Mouse (Mus musculus) lung, embryonic 16.5 days (tissue): Measurements from ENCODE around the gene Krtap7-1. TPM values are rescaled to one million over a fixed set of nuclear protein-coding genes. Genes with fewer than 3 reads are reported as not detected.

Experiments used
- ATAC-seq: fragments of 200-750 bp; cut with Nextera tagmentation; 2 replicates; pipeline ENCODE4 v1.8.0; 2017; ENCODE audit warnings: low read depth, mild to moderate bottlenecking, moderate library complexity
- H3K27ac ChIP-seq: fragments of 300-500 bp; sonication (generic); 2 replicates; pipeline ENCODE4 v1.5.1; 2014; ENCODE audit warnings: mild to moderate bottlenecking, control low read depth, low read length
- H3K27me3 ChIP-seq: fragments of 300-500 bp; sonication (generic); 2 replicates; pipeline ENCODE4 v1.6.1; 2014; ENCODE audit warnings: low read depth, low read length, mixed read lengths; ENCODE audit not compliant: control insufficient read depth, insufficient read depth
- H3K36me3 ChIP-seq: fragments of 300-500 bp; sonication (generic); 2 replicates; pipeline ENCODE4 v1.6.1; 2014; ENCODE audit warnings: low read length; ENCODE audit not compliant: control insufficient read depth, insufficient read depth
- H3K4me1 ChIP-seq: fragments of 300-500 bp; sonication (generic); replicated peaks from 2 replicates; pipeline ENCODE4 v1.6.1; 2014; ENCODE audit warnings: low read length, mixed read lengths; ENCODE audit not compliant: control insufficient read depth, insufficient read depth
- H3K4me2 ChIP-seq: fragments of 300-500 bp; sonication (generic); 2 replicates; pipeline ENCODE4 v1.6.1; 2014; ENCODE audit warnings: low read depth, low read length, control low read depth
- H3K4me3 ChIP-seq: fragments of 300-500 bp; sonication (generic); 2 replicates; pipeline ENCODE4 v1.5.1; 2014; ENCODE audit warnings: mild to moderate bottlenecking, low read length, control low read depth
- H3K9ac ChIP-seq: fragments of 300-500 bp; sonication (generic); 2 replicates; pipeline ENCODE4 v1.6.1; 2014; ENCODE audit warnings: low read length, control low read depth
- H3K9me3 ChIP-seq: fragments of 300-500 bp; sonication (generic); 2 replicates; pipeline ENCODE4 v1.6.1; 2016; ENCODE audit warnings: low read length; ENCODE audit not compliant: control insufficient read depth
- WGBS: fragments of 180-500 bp; shearing (Covaris S2); extraction: QIAGEN DNeasy Blood & Tissue Kit; methylation state at CpG from one replicate; pipeline ENCODE4 v1.1.7; 2014; 5-methylcytosine and 5-hydroxymethylcytosine counted together
- polyA plus RNA-seq: library from polyadenylated mRNA; unstranded; fragments of >200 nt; fragmentation: Nextera tagmentation; extraction: Ambion mirVana; gene quantifications from 2 replicates; pipeline ENCODE4 v1.2.1, GENCODE M21; 2015

The Krtap7-1 gene
- polyA plus RNA-seq, 1 experiment from 2014 or later: not detected

GRCm38 (mm10) chr16:89517635-89518034 is 9.5 kb upstream of the Krtap7-1 start:
- H3K4me3 ChIP-seq: no peak overlapping the region
- no peaks in the 10 kb centered on the region for H3K4me1 ChIP-seq
- WGBS: 51% methylated on average over 9 of the region's 9 CpGs
- ATAC-seq: no peak
- no peaks in the 10 kb centered on the region for H3K27me3 ChIP-seq
- H3K36me3 ChIP-seq: no peaks in the 10 kb centered on the region
- no peak overlapping the region for H3K9ac ChIP-seq
- no peak overlapping the region for H3K4me2 ChIP-seq
- no peaks in the 10 kb centered on the region for H3K9me3 ChIP-seq
- H3K27ac ChIP-seq: no peak overlapping the region

GRCm38 (mm10) chr16:89513431-89513830 is 5.3 kb upstream of the Krtap7-1 start:
- Histone ChIP-seq H3K4me3 (no peak overlapping the region), H3K27me3 (no peaks in the 10 kb centered on the region), H3K36me3 (no peaks in the 10 kb centered on the region), H3K4me1 (no peaks in the 10 kb centered on the region), H3K9me3 (no peaks in the 10 kb centered on the region), H3K4me2 (no peak overlapping the region), H3K27ac (no peak overlapping the region), H3K9ac (no peak overlapping the region)
- ATAC-seq: no peak
- 49% methylated on average over 7 of the region's 7 CpGs for WGBS

- Histone ChIP-seq H3K4me1 (no peaks in the 10 kb centered on the region), H3K9ac (no peak overlapping the region), H3K27me3 (no peaks in the 10 kb centered on the region), H3K4me2 (no peak overlapping the region), H3K36me3 (no peaks in the 10 kb centered on the region), H3K27ac (no peak overlapping the region), H3K4me3 (no peak overlapping the region), H3K9me3 (no peaks in the 10 kb centered on the region)
- WGBS: 67% methylated on average over 2 of the region's 2 CpGs
- no peak for ATAC-seq
Observed at GRCm38 (mm10) chr16:89503571-89503970, 4.6 kb downstream of the Krtap7-1 start.

- WGBS: 71% methylated on average over 5 of the region's 5 CpGs
- no peak overlapping the region for H3K4me3 ChIP-seq
- H3K4me1 ChIP-seq: no peaks in the 10 kb centered on the region
- H3K9me3 ChIP-seq: no peaks in the 10 kb centered on the region
- no peak overlapping the region for H3K27ac ChIP-seq
- H3K9ac ChIP-seq: no peak overlapping the region
- H3K36me3 ChIP-seq: no peaks in the 10 kb centered on the region
- H3K4me2 ChIP-seq: no peak overlapping the region
- no peaks in the 10 kb centered on the region for H3K27me3 ChIP-seq
- no peak for ATAC-seq
Observed at GRCm38 (mm10) chr16:89501870-89502269, 6.3 kb downstream of the Krtap7-1 start.

GRCm38 (mm10) chr16:89497002-89497401 is 11.1 kb downstream of the Krtap7-1 start:
- no peak overlapping the region for H3K27ac ChIP-seq
- H3K36me3 ChIP-seq: no peaks in the 10 kb centered on the region
- H3K4me3 ChIP-seq: no peak overlapping the region
- H3K27me3 ChIP-seq: no peaks in the 10 kb centered on the region
- H3K9me3 ChIP-seq: no peaks in the 10 kb centered on the region
- H3K4me1 ChIP-seq: no peaks in the 10 kb centered on the region
- H3K4me2 ChIP-seq: no peak overlapping the region
- ATAC-seq: no peak
- H3K9ac ChIP-seq: no peak overlapping the region
- 87% methylated on average over 5 of the region's 5 CpGs for WGBS

GRCm38 (mm10) chr16:89495394-89496153 is 12.5 kb downstream of the Krtap7-1 start:
- H3K27ac ChIP-seq: no peak overlapping the region
- H3K36me3 ChIP-seq: no peaks in the 10 kb centered on the region
- no peak overlapping the region for H3K9ac ChIP-seq
- H3K4me1 ChIP-seq: no peaks in the 10 kb centered on the region
- WGBS: 78% methylated on average over 7 of the region's 7 CpGs
- no peak overlapping the region for H3K4me3 ChIP-seq
- H3K4me2 ChIP-seq: no peak overlapping the region
- no peaks in the 10 kb centered on the region for H3K9me3 ChIP-seq
- H3K27me3 ChIP-seq: no peaks in the 10 kb centered on the region
- ATAC-seq: no peak

GRCm38 (mm10) chr16:89487852-89488251 is 20.3 kb downstream of the Krtap7-1 start, which contains the start of gene Krtap8-1:
TSS of gene Krtap8-1 (minus strand) at chr16:89487952.
- H3K9ac ChIP-seq: no peak within 1 kb of the TSS
- H3K36me3 ChIP-seq: no peaks in the 10 kb centered on the region
- H3K4me2 ChIP-seq: no peak within 1 kb of the TSS
- no peaks in the 10 kb centered on the region for H3K27me3 ChIP-seq
- no peaks in the 10 kb centered on the region for H3K4me1 ChIP-seq
- no peaks in the 10 kb centered on the region for H3K9me3 ChIP-seq
- 87% methylated on average over 7 of the region's 7 CpGs for WGBS
- no peak for ATAC-seq
- no peak within 1 kb of the TSS for H3K27ac ChIP-seq
- no peak within 1 kb of the TSS for H3K4me3 ChIP-seq

GRCm38 (mm10) chr16:89477679-89478314 is 30.3 kb downstream of the Krtap7-1 start:
- Histone ChIP-seq H3K27ac (no peak overlapping the region), H3K27me3 (no peaks in the 10 kb centered on the region), H3K4me3 (no peak overlapping the region), H3K9ac (no peak overlapping the region), H3K9me3 (no peaks in the 10 kb centered on the region), H3K36me3 (no peaks in the 10 kb centered on the region), H3K4me2 (no peak overlapping the region), H3K4me1 (no peaks in the 10 kb centered on the region)
- 84% methylated on average over 12 of the region's 12 CpGs for WGBS
- ATAC-seq: no peak

GRCm38 (mm10) chr16:89461189-89461588 is 46.9 kb downstream of the Krtap7-1 start:
- Histone ChIP-seq H3K9me3 (no peaks in the 10 kb centered on the region), H3K27me3 (no peaks in the 10 kb centered on the region), H3K27ac (no peak overlapping the region), H3K4me2 (no peak overlapping the region), H3K9ac (no peak overlapping the region), H3K36me3 (no peaks in the 10 kb centered on the region), H3K4me1 (no peaks in the 10 kb centered on the region), H3K4me3 (no peak overlapping the region)
- ATAC-seq: no peak
- 35% methylated on average over 5 of the region's 5 CpGs for WGBS
